Mouse (Mus musculus) forebrain, embryonic 11.5 days (tissue): ENCODE data around the gene Slc27a2. TPM values are rescaled to one million over a fixed set of nuclear protein-coding genes. Genes with fewer than 3 reads are reported as not detected.
A peak's percentile ranks its signal among the peaks of the same experiment; 100 is the strongest.

Source experiments
- ATAC-seq: fragments of 200-750 bp; cut with Nextera tagmentation; replicated peaks from 2 replicates; pipeline ENCODE4 v1.8.0; 2017; ENCODE audit warnings: moderate TSS enrichment; ENCODE audit not compliant: low FRiP score
- DNase-seq: peaks from one replicate; pipeline ENCODE4 v3.0.0-alpha.2; 2017; ENCODE audit warnings: low spot score
- H3K27ac ChIP-seq: fragments of 300-500 bp; sonication (generic); 2 replicates; pipeline ENCODE4 v1.5.1; 2014; ENCODE audit warnings: low read depth, low read length
- H3K27me3 ChIP-seq: fragments of 300-500 bp; sonication (generic); 2 replicates; pipeline ENCODE4 v1.6.1; 2014; ENCODE audit warnings: mild to moderate bottlenecking, low read length, mixed read lengths; ENCODE audit not compliant: control insufficient read depth, insufficient read depth
- H3K36me3 ChIP-seq: fragments of 300-500 bp; sonication (generic); 2 replicates; pipeline ENCODE4 v1.6.1; 2014; ENCODE audit warnings: mild to moderate bottlenecking, low read length, moderate library complexity, mixed read lengths; ENCODE audit not compliant: control insufficient read depth, insufficient read depth
- H3K4me1 ChIP-seq: fragments of 300-500 bp; sonication (generic); replicated peaks from 2 replicates; pipeline ENCODE4 v1.6.1; 2014; ENCODE audit warnings: low read length, mixed read lengths; ENCODE audit not compliant: control insufficient read depth, insufficient read depth
- H3K4me2 ChIP-seq: fragments of 300-500 bp; sonication (generic); 2 replicates; pipeline ENCODE4 v1.6.1; 2014; ENCODE audit warnings: low read depth, mild to moderate bottlenecking, low read length, moderate library complexity, mixed read lengths; ENCODE audit not compliant: severe bottlenecking
- H3K4me3 ChIP-seq: fragments of 300-500 bp; sonication (generic); 2 replicates; pipeline ENCODE4 v1.5.1; 2014; ENCODE audit warnings: low read depth, low read length
- H3K9ac ChIP-seq: fragments of 300-500 bp; sonication (generic); 2 replicates; pipeline ENCODE4 v1.6.1; 2014; ENCODE audit warnings: low read length
- H3K9me3 ChIP-seq: fragments of 300-500 bp; sonication (generic); 2 replicates; pipeline ENCODE4 v1.6.1; 2016; ENCODE audit warnings: low read length, mixed read lengths; ENCODE audit not compliant: control insufficient read depth
- WGBS: fragments of 180-500 bp; shearing (Covaris S2); extraction: QIAGEN DNeasy Blood & Tissue Kit; methylation state at CpG from one replicate; pipeline ENCODE4 v1.1.7; 2014; 5-methylcytosine and 5-hydroxymethylcytosine counted together
- polyA plus RNA-seq: library from polyadenylated mRNA; unstranded; fragments of >200 nt; fragmentation: Nextera tagmentation; extraction: Ambion mirVana; gene quantifications from 2 replicates; pipeline ENCODE4 v1.2.1, GENCODE M21; 2014

Gene Slc27a2
- polyA plus RNA-seq, 1 experiment from 2014 or later: 4.8 TPM

- peak; percentile 56; the same call in 1 of the 2 replicates for ATAC-seq
- Histone ChIP-seq H3K36me3 (no peaks in the 10 kb centered on the region), H3K4me1 (no peaks in the 10 kb centered on the region), H3K27ac (no peak overlapping the region), H3K9me3 (no peaks in the 10 kb centered on the region), H3K4me2 (peak overlapping the region; percentile 45), H3K9ac (peak overlapping the region; percentile 45), H3K27me3 (no peaks in the 10 kb centered on the region), H3K4me3 (0 out of 2 replicates have a peak overlapping the region, but pooled peaks have one; percentile 3)
- DNase-seq: peak; percentile 87
- WGBS: 31% methylated on average over 26 of the region's 26 CpGs
Measured at GRCm38 (mm10) chr2:126593831-126594610, 41.8 kb downstream of the Slc27a2 start.

GRCm38 (mm10) chr2:126596347-126597072 is 44.3 kb downstream of the Slc27a2 start:
- Histone ChIP-seq H3K4me3 (no peak overlapping the region), H3K4me2 (no peak overlapping the region), H3K27ac (no peak overlapping the region), H3K9me3 (no peaks in the 10 kb centered on the region), H3K27me3 (no peaks in the 10 kb centered on the region), H3K36me3 (no peaks in the 10 kb centered on the region), H3K9ac (no peak overlapping the region), H3K4me1 (no peaks in the 10 kb centered on the region)
- ATAC-seq (no peak), DNase-seq (no peak)
- 90% methylated on average over 7 of the region's 7 CpGs for WGBS

GRCm38 (mm10) chr2:126597279-126598241 is 45.4 kb downstream of the Slc27a2 start:
- no peak overlapping the region for H3K4me2 ChIP-seq
- ATAC-seq (no peak), DNase-seq (no peak)
- H3K4me3 ChIP-seq: no peak overlapping the region
- H3K9ac ChIP-seq: no peak overlapping the region
- H3K9me3 ChIP-seq: no peaks in the 10 kb centered on the region
- 88% methylated on average over 20 of the region's 20 CpGs for WGBS
- no peaks in the 10 kb centered on the region for H3K27me3 ChIP-seq
- no peak overlapping the region for H3K27ac ChIP-seq
- H3K4me1 ChIP-seq: no peaks in the 10 kb centered on the region
- no peaks in the 10 kb centered on the region for H3K36me3 ChIP-seq

- ATAC-seq (no peak), DNase-seq (no peak)
- Histone ChIP-seq H3K27me3 (no peaks in the 10 kb centered on the region), H3K4me1 (no peaks in the 10 kb centered on the region), H3K27ac (no peak overlapping the region), H3K4me3 (no peak overlapping the region), H3K9ac (no peak overlapping the region), H3K9me3 (no peaks in the 10 kb centered on the region), H3K4me2 (no peak overlapping the region), H3K36me3 (no peaks in the 10 kb centered on the region)
- WGBS: 49% methylated on average over 2 of the region's 2 CpGs
Measured at GRCm38 (mm10) chr2:126598359-126598758, 46.2 kb downstream of the Slc27a2 start.

GRCm38 (mm10) chr2:126599005-126599404 is 46.8 kb downstream of the Slc27a2 start:
- H3K36me3 ChIP-seq: no peaks in the 10 kb centered on the region
- no peaks in the 10 kb centered on the region for H3K27me3 ChIP-seq
- H3K4me3 ChIP-seq: no peak overlapping the region
- H3K9ac ChIP-seq: no peak overlapping the region
- no peaks in the 10 kb centered on the region for H3K9me3 ChIP-seq
- WGBS: 18% methylated on average over 3 of the region's 3 CpGs
- DNase-seq (no peak), ATAC-seq (no peak)
- no peak overlapping the region for H3K4me2 ChIP-seq
- H3K4me1 ChIP-seq: no peaks in the 10 kb centered on the region
- no peak overlapping the region for H3K27ac ChIP-seq

GRCm38 (mm10) chr2:126600533-126600932 is 48.3 kb downstream of the Slc27a2 start:
- Histone ChIP-seq H3K4me2 (no peak overlapping the region), H3K9ac (no peak overlapping the region), H3K27ac (no peak overlapping the region), H3K4me1 (no peaks in the 10 kb centered on the region), H3K4me3 (no peak overlapping the region), H3K27me3 (no peaks in the 10 kb centered on the region), H3K9me3 (no peaks in the 10 kb centered on the region), H3K36me3 (no peaks in the 10 kb centered on the region)
- DNase-seq (no peak), ATAC-seq (no peak)
- WGBS: 86% methylated on average over 14 of the region's 14 CpGs

GRCm38 (mm10) chr2:126601918-126602600 is 49.9 kb downstream of the Slc27a2 start:
- H3K9me3 ChIP-seq: no peaks in the 10 kb centered on the region
- H3K27ac ChIP-seq: no peak overlapping the region
- DNase-seq: no peak
- no peaks in the 10 kb centered on the region for H3K36me3 ChIP-seq
- no peaks in the 10 kb centered on the region for H3K27me3 ChIP-seq
- no peaks in the 10 kb centered on the region for H3K4me1 ChIP-seq
- no peak overlapping the region for H3K9ac ChIP-seq
- 91% methylated on average over 14 of the region's 14 CpGs for WGBS
- no peak for ATAC-seq
- no peak overlapping the region for H3K4me2 ChIP-seq
- H3K4me3 ChIP-seq: no peak overlapping the region
